Mouse (Mus musculus): ENCODE measurements at regions not wholly inside any gene's neighbourhood (a gene's known extent, or its start where the extent isn't known, plus 50 kb on each side); places are given as distances from the start of the nearest gene placed in this dataset.

DNA sequence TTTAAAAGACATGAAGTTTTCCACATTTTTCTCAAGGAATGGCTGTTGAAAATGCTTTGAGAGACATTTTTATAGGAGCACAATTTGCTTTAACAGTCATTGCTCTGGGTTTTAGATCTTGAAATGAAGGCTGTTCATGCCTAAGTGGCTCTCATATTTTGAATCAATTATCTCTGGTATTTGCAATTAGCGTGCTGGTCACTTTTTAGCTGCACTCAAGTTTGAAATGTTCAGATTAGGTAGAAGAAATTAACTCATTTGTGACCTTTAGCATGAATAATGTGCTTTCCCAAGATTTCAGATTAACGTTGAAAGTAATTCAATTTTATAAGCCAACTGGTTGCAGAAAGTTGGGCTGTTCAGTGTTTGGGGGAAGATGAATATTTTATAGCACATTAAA, 773.9 kb downstream of the D3Ertd751e start:
- no peak for ATAC-seq (ENCODE audit: low FRiP score)
- Histone ChIP-seq H3K4me2 (no peak overlapping the region), H3K4me3 (no peak overlapping the region), H3K9me3 (no peaks in the 10 kb centered on the region), H3K27me3 (no peaks in the 10 kb centered on the region), H3K4me1 (replicated peaks) (peaks cover 8% of the 10 kb centered on the region; the same call in 1 of the 2 replicates), H3K9ac (no peak overlapping the region), H3K27ac (no peak overlapping the region), H3K36me3 (no peaks in the 10 kb centered on the region)
- WGBS, result 72% methylated on average over 2 of the region's 2 CpGs

DNA sequence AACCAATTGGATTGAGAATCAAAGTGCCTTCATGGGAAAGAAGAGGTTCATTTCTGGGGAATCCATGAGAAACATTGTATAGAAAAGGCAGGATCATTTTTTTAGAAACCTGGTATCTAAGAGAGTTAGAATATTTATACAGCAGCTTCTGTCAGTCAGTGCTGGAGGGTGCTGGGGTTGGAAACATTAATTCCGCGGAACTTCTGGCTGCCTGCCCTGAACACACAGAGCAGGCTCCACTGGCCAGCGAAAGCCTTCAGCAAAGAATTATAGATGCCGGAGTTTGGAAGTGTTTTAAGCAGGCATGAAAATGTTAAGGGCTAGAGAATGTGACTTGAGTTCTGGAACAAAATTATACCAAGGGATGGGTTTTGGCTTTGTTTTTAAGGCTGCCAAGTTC, 789.0 kb downstream of the D3Ertd751e start:
- Histone ChIP-seq H3K4me3 (no peak overlapping the region), H3K4me2 (no peak overlapping the region), H3K27me3 (no peaks in the 10 kb centered on the region), H3K4me1 (replicated peaks) (no peaks in the 10 kb centered on the region), H3K27ac (no peak overlapping the region), H3K9me3 (no peaks in the 10 kb centered on the region), H3K9ac (no peak overlapping the region), H3K36me3 (no peaks in the 10 kb centered on the region)
- 69% methylated on average over 4 of the region's 4 CpGs for WGBS
- ATAC-seq (ENCODE audit: low FRiP score), result no peak

DNA sequence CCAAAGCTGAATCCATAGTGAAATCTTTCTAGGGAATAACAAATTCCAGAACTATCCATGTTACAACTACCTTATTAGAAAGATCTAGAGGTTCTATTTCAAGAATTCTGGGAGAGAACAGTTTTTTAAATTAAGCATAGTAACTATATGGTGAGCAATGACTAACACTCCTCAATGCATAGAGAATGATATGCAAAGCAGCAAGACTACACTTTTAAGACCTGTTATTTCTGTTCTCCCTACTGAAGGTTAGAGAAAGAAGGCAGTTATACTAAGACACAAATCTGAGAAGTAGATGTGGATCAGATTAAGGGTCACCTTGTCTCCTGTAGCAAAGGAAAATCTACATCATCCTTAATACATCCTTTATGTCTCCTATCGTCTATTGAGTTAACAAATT, 824.3 kb downstream of the D3Ertd751e start:
- no peak overlapping the region for H3K9ac ChIP-seq
- no peaks in the 10 kb centered on the region for H3K27me3 ChIP-seq
- no peak overlapping the region for H3K4me2 ChIP-seq
- no peaks in the 10 kb centered on the region for H3K9me3 ChIP-seq
- peaks cover 7% of the 10 kb centered on the region for H3K4me1 ChIP-seq (replicated peaks)
- H3K36me3 ChIP-seq, result no peaks in the 10 kb centered on the region
- WGBS, result 81% methylated on average over 1 of the region's 1 CpGs
- no peak for ATAC-seq (ENCODE audit: low FRiP score)
- no peak overlapping the region for H3K27ac ChIP-seq
- H3K4me3 ChIP-seq, result no peak overlapping the region

DNA sequence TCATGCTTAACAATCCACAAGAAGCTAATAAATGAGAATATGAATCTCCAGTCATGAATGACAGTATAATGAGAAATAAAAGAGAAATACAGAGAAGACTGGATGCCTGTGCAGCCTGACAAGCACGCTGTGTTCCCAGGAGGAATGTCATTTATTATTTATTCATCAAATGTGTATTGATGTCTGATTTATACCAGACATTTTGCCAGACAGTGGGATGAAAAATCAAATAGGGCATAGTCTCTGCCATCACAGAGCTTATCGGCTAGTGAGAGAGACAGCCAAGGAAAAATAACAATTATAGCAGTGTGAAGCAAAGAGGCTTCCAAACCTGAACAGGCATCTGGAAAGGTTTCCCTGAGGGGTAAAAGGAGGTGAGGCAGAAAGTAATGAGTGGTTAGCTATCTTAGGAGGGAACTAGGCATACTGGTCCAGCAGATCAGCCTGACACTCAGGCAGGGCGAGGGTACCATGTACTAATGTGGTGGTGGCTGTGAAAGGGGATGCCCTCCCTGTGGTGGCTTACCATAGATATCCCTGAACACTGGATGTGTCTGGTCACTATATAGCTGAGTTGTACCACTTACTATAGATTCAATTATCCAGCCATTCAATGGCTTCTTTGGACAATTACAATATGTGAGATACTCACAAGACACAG, 828.1 kb downstream of the D3Ertd751e start:
- Histone ChIP-seq H3K36me3 (no peaks in the 10 kb centered on the region), H3K9ac (no peak overlapping the region), H3K27me3 (no peaks in the 10 kb centered on the region), H3K27ac (peak overlapping the region; percentile 76), H3K4me3 (no peak overlapping the region), H3K4me2 (no peak overlapping the region), H3K9me3 (no peaks in the 10 kb centered on the region), H3K4me1 (replicated peaks) (peaks cover 20% of the 10 kb centered on the region)
- ATAC-seq (ENCODE audit: low FRiP score), result 0 out of 2 replicates have a peak, but pooled peaks have one; percentile 37
- WGBS, result 55% methylated on average over 3 of the region's 3 CpGs

DNA sequence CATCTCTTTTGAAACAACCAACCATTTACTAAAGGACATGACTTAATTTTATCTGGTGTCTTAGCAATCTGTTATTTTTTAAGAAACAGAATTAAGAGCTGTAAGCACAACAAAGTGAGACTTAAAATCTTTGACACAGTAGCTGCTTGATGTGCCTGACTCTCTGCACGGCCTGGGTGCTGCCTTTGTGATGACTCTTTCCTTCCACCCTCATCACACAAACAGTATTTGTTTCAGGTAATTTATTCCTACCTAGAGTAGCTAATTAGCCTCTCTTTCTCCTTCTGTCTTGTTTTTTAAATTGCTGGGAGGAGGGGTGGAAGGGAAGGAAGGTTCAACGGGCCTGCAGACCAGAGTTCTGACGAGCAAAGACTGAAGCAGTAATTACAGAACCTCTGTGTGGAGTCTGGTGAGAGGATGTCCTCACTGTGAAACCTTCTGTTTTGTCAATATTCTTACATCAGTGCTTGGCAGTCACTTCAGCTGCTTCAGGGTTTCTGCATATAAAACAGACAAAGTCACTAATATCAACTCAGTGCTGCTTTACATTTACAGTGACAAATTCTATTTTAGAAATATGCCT, 829.6 kb downstream of the D3Ertd751e start:
- ATAC-seq (ENCODE audit: low FRiP score), result 0 out of 2 replicates have a peak, but pooled peaks have one; percentile 33
- H3K27me3 ChIP-seq, result no peaks in the 10 kb centered on the region
- H3K9ac ChIP-seq, result no peak overlapping the region
- H3K4me3 ChIP-seq, result no peak overlapping the region
- H3K36me3 ChIP-seq, result no peaks in the 10 kb centered on the region
- H3K9me3 ChIP-seq, result no peaks in the 10 kb centered on the region
- peaks cover 20% of the 10 kb centered on the region for H3K4me1 ChIP-seq (replicated peaks)
- peak overlapping the region; percentile 35; the same call in 1 of the 2 replicates for H3K27ac ChIP-seq
- H3K4me2 ChIP-seq, result no peak overlapping the region
- 16% methylated on average over 3 of the region's 3 CpGs for WGBS

DNA sequence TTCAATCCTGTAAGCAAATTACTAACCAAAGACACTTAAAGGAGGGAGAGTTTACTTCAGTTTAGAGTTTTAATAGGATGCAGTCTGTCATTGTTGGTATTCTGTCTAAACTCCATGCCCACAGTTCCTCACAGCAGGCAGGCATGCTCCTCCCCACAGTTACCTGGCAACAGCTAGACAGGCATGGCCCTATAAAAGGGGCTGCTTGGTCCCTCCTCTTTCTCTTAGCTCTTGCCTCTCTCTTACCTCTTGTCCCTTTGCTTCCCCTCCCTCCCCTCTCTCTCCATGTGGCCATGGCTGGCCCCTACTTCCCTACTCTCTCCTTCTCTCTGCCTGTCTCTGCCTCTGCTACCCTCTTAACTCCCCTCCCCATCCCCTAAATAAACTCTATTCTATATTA, 830.7 kb downstream of the D3Ertd751e start:
- ATAC-seq (ENCODE audit: low FRiP score), result peak; percentile 84
- no peak overlapping the region for H3K27ac ChIP-seq
- no peak overlapping the region for H3K4me3 ChIP-seq
- H3K4me2 ChIP-seq, result no peak overlapping the region
- H3K9me3 ChIP-seq, result no peaks in the 10 kb centered on the region
- no peaks in the 10 kb centered on the region for H3K27me3 ChIP-seq
- H3K9ac ChIP-seq, result no peak overlapping the region
- H3K4me1 ChIP-seq (replicated peaks), result peaks cover 20% of the 10 kb centered on the region
- H3K36me3 ChIP-seq, result no peaks in the 10 kb centered on the region

DNA sequence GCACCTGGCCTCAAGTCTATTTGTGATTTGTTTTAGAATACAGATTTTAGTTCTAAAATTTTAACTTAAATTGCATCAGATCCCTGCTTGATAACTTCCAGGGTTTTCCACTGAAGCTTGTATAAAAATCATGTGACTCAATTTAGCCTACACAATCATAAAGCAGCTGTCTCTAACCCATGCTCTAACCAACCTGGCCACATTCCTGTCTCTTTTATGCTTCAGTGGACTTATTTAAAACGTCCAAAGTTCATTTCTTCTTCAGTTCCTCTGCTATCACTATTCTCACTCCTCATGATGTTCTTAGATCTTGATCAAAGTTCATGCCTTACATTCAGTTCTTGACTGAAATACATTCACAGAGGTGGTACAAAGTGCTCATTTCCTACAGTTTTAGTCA, 839.9 kb downstream of the D3Ertd751e start:
- H3K9me3 ChIP-seq, result no peaks in the 10 kb centered on the region
- no peak for ATAC-seq (ENCODE audit: low FRiP score)
- H3K4me1 ChIP-seq (replicated peaks), result no peaks in the 10 kb centered on the region
- H3K27ac ChIP-seq, result no peak overlapping the region
- no peaks in the 10 kb centered on the region for H3K27me3 ChIP-seq
- no peak overlapping the region for H3K9ac ChIP-seq
- WGBS, result 26% methylated on average over 1 of the region's 1 CpGs
- H3K36me3 ChIP-seq, result no peaks in the 10 kb centered on the region
- H3K4me3 ChIP-seq, result no peak overlapping the region
- no peak overlapping the region for H3K4me2 ChIP-seq

DNA sequence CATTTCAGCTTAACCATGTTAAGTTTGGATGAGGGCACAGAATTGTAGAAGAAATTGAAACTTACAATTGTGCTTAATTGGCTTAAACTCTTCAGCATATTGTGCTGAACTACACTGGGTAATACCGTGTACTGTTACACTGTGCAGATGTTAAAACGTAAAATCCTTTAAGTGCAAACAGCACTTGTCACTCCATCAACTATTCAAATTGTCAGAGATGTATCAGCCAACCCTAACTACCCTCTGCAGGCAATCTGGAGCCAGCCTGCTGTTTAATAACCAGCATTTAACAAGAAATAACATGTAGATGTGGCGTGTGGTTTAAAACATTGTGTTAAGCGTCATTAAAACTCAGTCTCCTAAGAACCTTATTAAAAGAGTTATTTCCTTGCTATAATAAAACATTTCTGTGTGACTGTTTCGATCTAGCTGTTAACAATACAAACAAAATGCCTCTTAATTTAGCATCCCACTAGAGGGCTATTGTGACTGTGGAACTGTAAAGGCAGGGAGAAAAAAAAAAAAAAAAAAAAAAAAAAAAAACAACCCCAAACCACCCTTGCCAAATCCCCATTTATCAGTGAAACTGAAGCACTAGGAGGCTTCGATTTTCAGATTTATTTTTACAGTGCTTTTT, 845.0 kb downstream of the D3Ertd751e start:
- Histone ChIP-seq H3K9ac (no peak overlapping the region), H3K4me1 (replicated peaks) (no peaks in the 10 kb centered on the region), H3K27me3 (no peaks in the 10 kb centered on the region), H3K27ac (no peak overlapping the region), H3K4me2 (no peak overlapping the region), H3K9me3 (no peaks in the 10 kb centered on the region), H3K4me3 (no peak overlapping the region), H3K36me3 (no peaks in the 10 kb centered on the region)
- 70% methylated on average over 6 of the region's 6 CpGs for WGBS
- ATAC-seq (ENCODE audit: low FRiP score), result no peak; the same call in 1 of the 2 replicates

DNA sequence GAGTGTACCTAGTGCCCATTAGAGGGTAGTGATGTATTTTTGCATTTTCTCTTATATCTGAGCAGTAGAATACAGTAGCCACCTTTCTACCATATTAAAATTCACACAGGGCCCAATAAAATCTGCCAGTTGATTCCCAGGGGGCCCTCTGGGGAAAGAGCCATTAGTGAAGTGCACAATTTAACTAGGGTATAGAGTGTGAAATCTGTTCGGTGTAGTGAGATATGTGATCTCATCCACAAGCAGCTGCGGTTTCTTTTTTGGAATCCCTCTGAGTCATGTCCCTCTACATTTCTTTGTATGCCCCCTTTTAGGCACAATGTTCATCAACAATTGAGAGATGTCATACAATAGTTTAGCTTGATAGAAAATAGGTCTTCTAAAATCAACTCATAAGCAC, 847.1 kb downstream of the D3Ertd751e start:
- 78% methylated on average over 2 of the region's 2 CpGs for WGBS
- ATAC-seq (ENCODE audit: low FRiP score), result no peak
- no peaks in the 10 kb centered on the region for H3K4me1 ChIP-seq (replicated peaks)
- H3K4me2 ChIP-seq, result no peak overlapping the region
- no peak overlapping the region for H3K9ac ChIP-seq
- no peak overlapping the region for H3K4me3 ChIP-seq
- no peak overlapping the region for H3K27ac ChIP-seq
- no peaks in the 10 kb centered on the region for H3K27me3 ChIP-seq
- H3K9me3 ChIP-seq, result no peaks in the 10 kb centered on the region
- H3K36me3 ChIP-seq, result no peaks in the 10 kb centered on the region

DNA sequence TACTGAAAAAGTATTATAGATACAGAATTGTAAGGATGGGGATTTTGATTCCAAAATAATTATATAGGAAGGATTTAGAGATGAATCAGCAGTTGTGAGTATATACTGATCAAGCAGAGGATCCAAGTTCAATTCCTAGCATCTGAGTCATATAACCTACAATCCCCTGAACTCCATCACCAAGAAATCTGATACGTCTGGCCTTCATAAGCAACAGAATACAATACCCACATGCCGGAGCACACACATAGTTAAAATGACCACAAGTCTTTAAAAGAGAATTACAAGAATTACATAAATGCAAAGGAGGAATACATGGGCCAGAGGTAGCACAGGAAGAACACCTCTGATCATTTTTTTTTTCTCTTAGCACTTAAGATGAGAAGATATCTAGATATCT, 847.7 kb downstream of the D3Ertd751e start:
- Histone ChIP-seq H3K9me3 (no peaks in the 10 kb centered on the region), H3K9ac (no peak overlapping the region), H3K4me3 (no peak overlapping the region), H3K4me1 (replicated peaks) (no peaks in the 10 kb centered on the region), H3K27me3 (no peaks in the 10 kb centered on the region), H3K27ac (no peak overlapping the region), H3K4me2 (no peak overlapping the region), H3K36me3 (no peaks in the 10 kb centered on the region)
- no peak for ATAC-seq (ENCODE audit: low FRiP score)
- WGBS, result 95% methylated on average over 2 of the region's 2 CpGs

DNA sequence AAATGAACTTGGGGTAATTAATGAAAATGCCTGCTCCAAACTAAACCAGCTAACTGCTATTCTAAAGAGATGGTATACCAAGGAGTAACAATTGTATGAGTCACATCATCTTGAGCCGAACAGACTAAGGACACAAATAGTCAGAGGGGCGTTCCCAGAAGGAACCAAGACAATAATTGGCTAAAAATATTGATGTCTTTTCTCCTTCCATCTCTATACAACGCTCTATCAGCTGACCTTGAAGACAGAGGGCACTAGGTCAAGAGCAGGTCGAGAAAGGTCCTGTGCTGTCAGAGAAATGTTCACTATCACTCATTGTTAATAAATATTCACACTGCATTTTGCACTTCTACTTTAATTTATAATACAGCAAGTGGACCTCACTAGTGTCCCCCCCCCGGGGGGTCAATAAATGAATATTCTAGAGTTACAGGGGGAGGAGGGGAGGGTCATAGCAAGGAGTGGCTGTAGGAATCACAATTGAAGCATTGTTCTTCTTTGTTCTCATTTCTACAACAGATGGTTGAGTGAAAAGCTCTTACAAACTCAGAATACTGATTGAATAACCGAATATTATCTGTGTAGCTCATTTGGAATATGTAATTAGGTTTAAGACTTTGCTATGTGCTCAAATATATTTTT, 851.5 kb downstream of the D3Ertd751e start:
- 52% methylated on average over 6 of the region's 6 CpGs for WGBS
- Histone ChIP-seq H3K27me3 (no peaks in the 10 kb centered on the region), H3K9me3 (no peaks in the 10 kb centered on the region), H3K27ac (no peak overlapping the region), H3K9ac (no peak overlapping the region), H3K4me2 (no peak overlapping the region), H3K4me3 (no peak overlapping the region), H3K36me3 (no peaks in the 10 kb centered on the region), H3K4me1 (replicated peaks) (no peaks in the 10 kb centered on the region)
- no peak for ATAC-seq (ENCODE audit: low FRiP score)

DNA sequence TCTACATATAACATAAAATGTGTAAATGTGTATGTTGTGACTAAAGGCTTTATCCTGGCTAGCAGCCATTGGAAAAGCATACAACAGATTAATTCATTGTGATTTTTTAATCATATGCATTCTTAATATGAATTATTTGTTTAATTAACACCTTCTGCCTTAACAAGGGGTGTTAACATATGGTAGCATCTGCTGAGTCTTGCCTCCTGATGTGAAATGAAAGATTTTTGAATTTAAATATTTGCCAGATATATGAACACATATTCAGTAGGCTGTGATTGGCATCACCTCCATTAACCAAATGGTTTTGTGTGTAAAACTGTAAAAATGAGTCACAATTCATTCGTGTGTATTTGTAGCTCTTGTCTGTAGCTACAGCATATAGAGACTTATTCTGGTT, 854.3 kb downstream of the D3Ertd751e start:
- Histone ChIP-seq H3K4me2 (no peak overlapping the region), H3K4me3 (no peak overlapping the region), H3K4me1 (replicated peaks) (no peaks in the 10 kb centered on the region), H3K9ac (no peak overlapping the region), H3K27ac (no peak overlapping the region), H3K27me3 (no peaks in the 10 kb centered on the region), H3K9me3 (no peaks in the 10 kb centered on the region), H3K36me3 (no peaks in the 10 kb centered on the region)
- WGBS, result 81% methylated on average over 1 of the region's 1 CpGs
- no peak for ATAC-seq (ENCODE audit: low FRiP score)

Measured in hindbrain, embryonic 13.5 days (tissue).